Mouse (Mus musculus) right cerebral cortex, postnatal 10 days (tissue): Measurements from ENCODE around the gene Apoa4.

Source experiments
- DNase-seq, 2 experiments: peaks; one replicate each; pipeline ENCODE4 v3.0.0; 2021; ENCODE audit warnings: low spot score in 2 of 2

The Apoa4 gene

DNA sequence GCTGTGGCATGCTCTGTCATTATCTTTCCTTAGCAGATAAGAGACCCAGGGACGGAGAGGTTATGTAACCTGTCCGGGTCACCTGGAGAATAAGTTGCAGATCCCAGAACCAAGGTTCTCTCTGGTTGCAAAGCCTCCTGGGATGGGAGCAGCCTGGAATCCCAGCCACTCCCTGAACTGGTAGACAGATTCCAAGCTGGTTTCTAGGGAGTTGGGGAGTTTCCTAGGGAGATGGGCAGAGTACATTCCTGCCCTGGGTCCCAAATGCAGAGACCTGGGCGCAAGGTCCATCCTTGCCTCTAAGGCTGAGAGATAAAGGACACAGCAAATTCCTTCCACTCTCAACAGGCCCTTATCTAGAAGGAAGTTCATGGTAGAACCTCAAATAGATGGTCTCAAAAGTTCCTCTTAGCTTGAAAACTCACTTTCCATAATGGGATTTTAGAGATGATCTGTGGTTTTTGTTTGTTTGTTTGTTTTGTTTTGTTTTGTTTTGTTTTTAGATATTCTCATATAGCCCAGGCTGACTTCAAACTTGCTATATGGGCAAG is 13.4 kb upstream of the Apoa4 start:
- no peak for DNase-seq

- no peak for DNase-seq
Observed at GRCm38 (mm10) chr9:46228491-46228890, 12.0 kb upstream of the Apoa4 start, which contains the start of gene Apoa1. Apoa1 (plus strand) TSS chr9:46228580.

- DNase-seq, result peak; percentile 95
Observed at GRCm38 (mm10) chr9:46229573-46230449, 10.7 kb upstream of the Apoa4 start.

GRCm38 (mm10) chr9:46230450-46230975 is 10.0 kb upstream of the Apoa4 start:
- DNase-seq, result no peak

- no peak for DNase-seq
Observed at GRCm38 (mm10) chr9:46235196-46235595, 5.3 kb upstream of the Apoa4 start.

DNA sequence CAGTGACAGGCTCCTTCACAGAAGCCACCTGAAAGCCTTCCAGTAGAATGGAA is 5.1 kb upstream of the Apoa4 start, which contains the start of gene Apoc3:
Gene Apoc3 (minus strand): TSS at position 41 of the 53 bp plus-strand sequence.
- DNase-seq, result no peak

GRCm38 (mm10) chr9:46235649-46236048 is 4.8 kb upstream of the Apoa4 start:
- DNase-seq, result no peak

DNA sequence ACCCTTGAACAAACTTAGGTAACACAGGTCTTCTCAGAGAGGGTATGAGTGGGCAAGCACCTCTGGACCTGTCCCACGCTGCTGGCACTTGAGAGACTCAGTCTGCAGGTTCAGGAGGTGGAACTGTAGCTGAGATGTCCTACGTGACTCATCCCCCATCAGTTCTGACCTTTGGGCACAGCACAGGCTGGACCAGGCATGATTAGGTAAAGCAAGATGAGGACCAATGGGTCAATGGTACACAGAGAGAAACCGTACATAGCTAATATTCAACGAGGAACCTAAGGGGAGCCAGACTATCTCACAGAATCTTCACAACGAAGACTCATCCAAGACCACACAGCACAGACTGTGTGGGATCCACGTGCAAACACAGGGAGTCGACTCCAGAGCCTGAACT is 1.6 kb upstream of the Apoa4 start:
- DNase-seq, result no peak

GRCm38 (mm10) chr9:46241818-46242217 is 1.3 kb downstream of the Apoa4 start:
- DNase-seq, result no peak

- DNase-seq, result no peak
Observed at GRCm38 (mm10) chr9:46243122-46243521, 2.6 kb downstream of the Apoa4 start.

- DNase-seq, result no peak
Observed at GRCm38 (mm10) chr9:46243584-46243983, 3.1 kb downstream of the Apoa4 start.

- DNase-seq, result peak; percentile 74 to 82
Observed at GRCm38 (mm10) chr9:46246752-46247324, 6.3 kb downstream of the Apoa4 start.

DNA sequence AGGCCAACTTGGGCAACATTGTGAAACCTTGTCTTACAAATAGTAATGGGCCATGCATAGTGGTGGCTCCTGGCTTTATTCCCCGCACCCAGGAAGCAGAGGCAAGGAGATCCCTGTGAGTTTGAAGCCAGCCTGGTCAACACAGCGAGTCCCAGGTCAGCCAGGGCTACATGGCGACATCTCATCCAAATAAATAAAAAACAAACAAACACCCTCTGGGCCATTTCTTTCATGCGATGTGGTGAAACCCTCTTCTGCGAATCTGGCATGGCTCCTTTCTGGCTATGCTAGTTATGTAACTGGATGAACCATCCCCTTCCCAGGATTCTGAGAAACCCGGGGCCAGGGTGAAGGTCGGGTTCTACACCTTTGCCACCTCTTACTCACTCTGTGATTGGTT is 15.7 kb downstream of the Apoa4 start:
- no peak for DNase-seq

DNA sequence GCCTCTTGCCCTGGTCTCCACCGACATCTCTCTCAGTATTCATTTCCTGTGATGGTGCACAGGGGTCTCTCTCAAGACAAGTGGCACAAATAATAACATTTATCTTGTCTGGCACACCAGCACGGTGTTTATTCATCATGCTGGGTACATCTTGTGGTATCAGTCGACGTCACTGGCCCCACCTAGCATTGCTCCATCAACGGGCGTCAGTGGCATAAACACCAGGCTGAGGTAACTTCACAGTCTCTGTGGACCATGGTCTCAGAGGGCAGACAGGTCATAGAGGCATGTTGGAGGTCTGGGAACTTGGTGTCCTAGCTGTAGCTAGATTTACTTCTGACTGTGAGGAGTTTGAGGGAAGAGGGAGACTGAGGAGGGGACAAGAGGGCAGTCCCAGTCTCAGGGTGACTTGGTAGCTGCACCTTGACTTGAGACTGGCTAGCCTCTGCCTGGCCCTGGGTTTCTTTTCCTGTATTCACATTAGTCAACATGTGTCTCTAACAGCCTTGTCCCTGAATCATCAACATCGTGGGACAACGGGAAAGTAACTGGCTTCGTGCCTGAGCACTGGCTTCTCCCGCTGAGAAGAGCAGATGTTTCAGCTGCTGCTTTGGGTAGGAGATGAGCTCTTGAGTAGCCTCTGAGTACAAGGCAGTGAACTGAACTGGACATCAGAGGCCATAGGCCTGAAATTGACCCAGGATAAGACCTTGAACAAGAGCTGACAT is 16.3 kb downstream of the Apoa4 start:
- DNase-seq, result no peak

- DNase-seq, result no peak
Observed at GRCm38 (mm10) chr9:46257546-46257945, 17.1 kb downstream of the Apoa4 start.

GRCm38 (mm10) chr9:46259111-46259510 is 18.6 kb downstream of the Apoa4 start:
- no peak for DNase-seq

- DNase-seq, result no peak
Observed at GRCm38 (mm10) chr9:46261131-46261530, 20.6 kb downstream of the Apoa4 start.

DNA sequence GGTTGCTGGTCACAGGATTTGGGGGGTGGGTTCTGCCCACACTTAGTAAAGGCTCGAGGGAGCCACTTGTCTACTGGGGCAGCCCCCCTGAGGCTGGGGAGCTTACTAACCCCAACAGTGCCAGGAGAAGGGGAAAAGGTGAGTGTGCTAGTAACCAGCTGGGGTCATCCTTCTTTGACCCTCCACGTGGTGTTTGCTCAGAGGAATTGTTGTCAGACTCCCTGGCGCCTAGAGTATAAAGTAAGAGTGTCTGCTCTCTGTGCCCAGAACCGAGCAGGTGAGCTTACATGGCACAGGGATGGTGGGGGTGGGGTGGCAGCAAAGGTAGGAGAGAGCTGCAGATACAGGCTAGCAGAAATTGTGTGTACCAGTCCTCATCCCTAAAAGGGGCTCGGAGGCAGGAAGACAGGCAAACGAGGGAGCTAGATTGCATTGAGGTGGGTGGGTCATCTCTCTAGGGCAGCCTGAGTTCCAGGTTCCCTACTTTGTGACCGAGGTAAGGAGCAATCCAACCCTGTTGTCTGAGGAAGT is 27.9 kb downstream of the Apoa4 start, which contains the start of gene Apoa5:
Gene Apoa5 (plus strand): TSS at position 291 of the 531 bp plus-strand sequence.
- DNase-seq, result no peak

GRCm38 (mm10) chr9:46269125-46269524 is 28.6 kb downstream of the Apoa4 start:
- no peak for DNase-seq

DNA sequence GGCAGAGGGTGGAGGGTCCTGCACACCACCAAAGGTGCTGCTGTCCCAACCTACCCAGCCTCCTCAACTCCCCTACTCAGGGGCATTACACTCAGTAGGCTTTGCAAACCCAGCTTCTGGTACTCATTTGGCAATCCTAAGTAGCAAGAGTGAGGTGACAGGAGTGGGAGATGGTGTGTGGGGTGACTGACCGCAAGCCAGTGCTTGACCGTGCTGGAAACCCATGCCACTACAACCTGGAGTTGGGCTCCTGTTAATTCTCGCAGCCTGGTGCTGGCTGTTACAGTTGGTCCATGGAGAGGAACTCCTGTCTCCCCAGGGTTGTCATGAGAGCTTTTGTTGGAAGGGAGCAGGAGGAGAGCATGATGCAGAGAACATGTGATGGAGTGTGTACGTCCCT is 30.3 kb downstream of the Apoa4 start:
- no peak for DNase-seq

DNA sequence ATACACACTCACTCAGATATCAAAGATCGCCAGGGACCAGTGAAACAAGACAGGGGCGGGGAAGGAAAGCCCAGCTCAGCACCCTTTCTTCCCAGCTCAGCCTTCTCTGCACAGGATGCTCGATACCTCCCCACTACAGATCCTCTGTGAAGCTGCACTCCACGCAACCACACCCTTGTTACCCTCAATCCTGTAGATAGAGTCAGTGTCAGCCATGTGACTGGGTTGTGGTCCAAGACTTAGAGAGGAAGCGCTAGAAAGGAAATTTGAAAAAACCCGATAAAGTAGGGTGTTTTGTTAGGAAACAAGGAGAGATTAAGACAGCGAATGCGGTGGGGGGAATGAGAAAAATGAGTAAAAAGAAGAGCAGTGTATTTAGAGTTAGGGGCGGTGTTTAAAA is 31.6 kb downstream of the Apoa4 start:
- no peak for DNase-seq
